Mouse (Mus musculus): ENCODE data around the gene Acsl5. TPM values are rescaled to one million over a fixed set of nuclear protein-coding genes. Genes with fewer than 3 reads are reported as not detected.
A peak's percentile ranks its signal among the peaks of the same experiment; 100 is the strongest.

The Acsl5 gene
- polyA plus RNA-seq, 1 experiment = 16.0 TPM

- Histone ChIP-seq H3K36me3 (ENCODE audit: control insufficient read depth, insufficient read depth) (no peaks in the 10 kb centered on the region), H3K4me3 (no peak overlapping the region), H3K4me2 (ENCODE audit: low read depth) (no peak overlapping the region), H3K79me2 (ENCODE audit: control insufficient read depth, insufficient read depth) (no peaks in the 10 kb centered on the region), H3ac (ENCODE audit: control insufficient read depth, insufficient read length) (no peak overlapping the region), H3K27me3 (ENCODE audit: control insufficient read depth, insufficient read depth, insufficient read length) (no peaks in the 10 kb centered on the region)
- TF ChIP-seq MYOG (IDR thresholded peaks at IDR 0.05; ENCODE audit: control insufficient read depth in 1 of 3, insufficient read depth in 1 of 3, insufficient read length in 2 of 3, low read depth in 2 of 3) = no peak
Observed at GRCm38 (mm10) chr19:55222268-55222667, 29.5 kb upstream of the Acsl5 start.

GRCm38 (mm10) chr19:55226621-55227020, 25.1 kb upstream of the Acsl5 start:
- H3K4me2 ChIP-seq (ENCODE audit: low read depth) = no peak overlapping the region
- no peak for TF ChIP-seq SRF (IDR thresholded peaks at IDR 0.05; ENCODE audit: control insufficient read depth, insufficient read length, low read depth)
- no peak for TF ChIP-seq TCF12 (IDR thresholded peaks at IDR 0.05; ENCODE audit: insufficient read depth, poor library complexity, severe bottlenecking)
- no peak for TF ChIP-seq REST (IDR thresholded peaks at IDR 0.05; ENCODE audit: insufficient read depth, insufficient read length)
- TF ChIP-seq USF1 (IDR thresholded peaks at IDR 0.05; ENCODE audit: low read depth) = no peak
- TF ChIP-seq MYOG (IDR thresholded peaks at IDR 0.05; ENCODE audit: control insufficient read depth in 1 of 3, insufficient read depth in 1 of 3, insufficient read length in 2 of 3, low read depth in 2 of 3) = no peak
- no peak for TF ChIP-seq MYOD1 (IDR thresholded peaks at IDR 0.05; ENCODE audit: control insufficient read depth in 1 of 3, insufficient read length in 2 of 3, low read depth in 2 of 3)
- no peak for TF ChIP-seq CEBPB (IDR thresholded peaks at IDR 0.05; ENCODE audit: insufficient read depth, poor library complexity, severe bottlenecking)
- no peak for TF ChIP-seq MAX (IDR thresholded peaks at IDR 0.05; ENCODE audit: low read depth)
- no peaks in the 10 kb centered on the region for H3K36me3 ChIP-seq (ENCODE audit: control insufficient read depth, insufficient read depth)
- H3K79me2 ChIP-seq (ENCODE audit: control insufficient read depth, insufficient read depth) = no peaks in the 10 kb centered on the region
- H3K4me3 ChIP-seq = no peak overlapping the region
- no peak overlapping the region for H3ac ChIP-seq (ENCODE audit: control insufficient read depth, insufficient read length)
- H3K27me3 ChIP-seq (ENCODE audit: control insufficient read depth, insufficient read depth, insufficient read length) = no peaks in the 10 kb centered on the region

- H3K36me3 ChIP-seq (ENCODE audit: control insufficient read depth, insufficient read depth) = no peaks in the 10 kb centered on the region
- TF ChIP-seq REST (IDR thresholded peaks at IDR 0.05; ENCODE audit: insufficient read depth, insufficient read length) (no peak), USF1 (IDR thresholded peaks at IDR 0.05; ENCODE audit: low read depth) (no peak), CEBPB (IDR thresholded peaks at IDR 0.05; ENCODE audit: insufficient read depth, poor library complexity, severe bottlenecking) (no peak), MYOG (IDR thresholded peaks at IDR 0.05; ENCODE audit: control insufficient read depth in 1 of 3, insufficient read depth in 1 of 3, insufficient read length in 2 of 3, low read depth in 2 of 3) (no peak), SRF (IDR thresholded peaks at IDR 0.05; ENCODE audit: control insufficient read depth, insufficient read length, low read depth) (no peak), TCF12 (IDR thresholded peaks at IDR 0.05; ENCODE audit: insufficient read depth, poor library complexity, severe bottlenecking) (no peak)
- no peaks in the 10 kb centered on the region for H3K79me2 ChIP-seq (ENCODE audit: control insufficient read depth, insufficient read depth)
- no peak overlapping the region for H3K4me2 ChIP-seq (ENCODE audit: low read depth)
- H3ac ChIP-seq (ENCODE audit: control insufficient read depth, insufficient read length) = no peak overlapping the region
- no peak overlapping the region for H3K4me3 ChIP-seq
- no peaks in the 10 kb centered on the region for H3K27me3 ChIP-seq (ENCODE audit: control insufficient read depth, insufficient read depth, insufficient read length)
Observed at GRCm38 (mm10) chr19:55227135-55227534, 24.6 kb upstream of the Acsl5 start.

GRCm38 (mm10) chr19:55231081-55231480, 20.7 kb upstream of the Acsl5 start:
- Histone ChIP-seq H3K36me3 (ENCODE audit: control insufficient read depth, insufficient read depth) (no peaks in the 10 kb centered on the region), H3K79me2 (ENCODE audit: control insufficient read depth, insufficient read depth) (no peaks in the 10 kb centered on the region), H3K4me2 (ENCODE audit: low read depth) (no peak overlapping the region), H3K27me3 (ENCODE audit: control insufficient read depth, insufficient read depth, insufficient read length) (no peaks in the 10 kb centered on the region), H3ac (ENCODE audit: control insufficient read depth, insufficient read length) (no peak overlapping the region), H3K4me3 (no peak overlapping the region)
- no peak for TF ChIP-seq USF1 (IDR thresholded peaks at IDR 0.05; ENCODE audit: low read depth)
- TF ChIP-seq E2F4 (IDR thresholded peaks at IDR 0.05; ENCODE audit: insufficient read depth) = no peak

GRCm38 (mm10) chr19:55232136-55232535, 19.6 kb upstream of the Acsl5 start:
- no peak for TF ChIP-seq POLR2A (IDR thresholded peaks at IDR 0.05; ENCODE audit: insufficient read length, low read depth)
- TF ChIP-seq MYOG (IDR thresholded peaks at IDR 0.05; ENCODE audit: control insufficient read depth in 1 of 3, insufficient read depth in 1 of 3, insufficient read length in 2 of 3, low read depth in 2 of 3) = no peak
- no peak for TF ChIP-seq REST (IDR thresholded peaks at IDR 0.05; ENCODE audit: insufficient read depth, insufficient read length)
- no peak for TF ChIP-seq TCF12 (IDR thresholded peaks at IDR 0.05; ENCODE audit: insufficient read depth, poor library complexity, severe bottlenecking)
- no peak for TF ChIP-seq CEBPB (IDR thresholded peaks at IDR 0.05; ENCODE audit: insufficient read depth, poor library complexity, severe bottlenecking)
- no peak for TF ChIP-seq USF1 (IDR thresholded peaks at IDR 0.05; ENCODE audit: low read depth)
- TF ChIP-seq SRF (IDR thresholded peaks at IDR 0.05; ENCODE audit: control insufficient read depth, insufficient read length, low read depth) = no peak
- no peak overlapping the region for H3K4me3 ChIP-seq
- H3K4me2 ChIP-seq (ENCODE audit: low read depth) = peak overlapping the region; percentile 56

GRCm38 (mm10) chr19:55236026-55236425, 15.7 kb upstream of the Acsl5 start:
- H3ac ChIP-seq (ENCODE audit: control insufficient read depth, insufficient read length) = no peak overlapping the region
- H3K4me3 ChIP-seq = no peak overlapping the region
- H3K79me2 ChIP-seq (ENCODE audit: control insufficient read depth, insufficient read depth) = no peaks in the 10 kb centered on the region
- no peak overlapping the region for H3K4me2 ChIP-seq (ENCODE audit: low read depth)
- TF ChIP-seq MAX (IDR thresholded peaks at IDR 0.05; ENCODE audit: low read depth) = no peak
- H3K27me3 ChIP-seq (ENCODE audit: control insufficient read depth, insufficient read depth, insufficient read length) = no peaks in the 10 kb centered on the region
- H3K36me3 ChIP-seq (ENCODE audit: control insufficient read depth, insufficient read depth) = no peaks in the 10 kb centered on the region

More at GRCm38 (mm10) chr19:55232136-55232535, 19.6 kb upstream of the Acsl5 start:
- Histone ChIP-seq H3K79me2 (ENCODE audit: control insufficient read depth, insufficient read depth) (no peaks in the 10 kb centered on the region), H3K36me3 (ENCODE audit: control insufficient read depth, insufficient read depth) (no peaks in the 10 kb centered on the region), H3K27me3 (ENCODE audit: control insufficient read depth, insufficient read depth, insufficient read length) (no peaks in the 10 kb centered on the region), H3ac (ENCODE audit: control insufficient read depth, insufficient read length) (no peak overlapping the region)

Data from myocyte (in vitro differentiated cells).